Mouse (Mus musculus): ENCODE results near the gene Sfxn4.

DNA sequence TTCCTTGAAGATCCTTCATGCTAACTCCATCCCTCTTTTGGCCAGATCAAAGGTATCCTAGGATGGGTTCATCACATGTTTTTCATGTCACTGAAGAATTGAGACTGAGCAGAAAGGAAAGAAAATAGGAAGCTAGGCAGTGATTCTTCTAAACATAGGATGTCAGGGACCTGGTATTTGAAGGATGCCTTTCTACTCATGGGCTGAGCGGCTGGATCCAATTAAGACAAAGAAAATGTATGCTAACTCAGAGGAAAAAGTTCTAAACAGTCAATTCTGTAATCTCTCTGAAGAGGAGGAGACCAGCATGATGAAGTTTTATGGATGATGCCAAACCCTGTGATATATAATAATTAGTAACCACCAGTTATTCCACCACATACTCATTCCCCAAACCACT, 41.9 kb upstream of the Sfxn4 start:
- TF ChIP-seq TCF12 (IDR thresholded peaks at IDR 0.05; ENCODE audit: insufficient read depth, poor library complexity, severe bottlenecking) (no peak), POLR2A (IDR thresholded peaks at IDR 0.05; ENCODE audit: insufficient read length, low read depth) (no peak), POLR2AphosphoS2 (IDR thresholded peaks at IDR 0.05; ENCODE audit: insufficient read length, low read depth) (no peak), USF1 (IDR thresholded peaks at IDR 0.05; ENCODE audit: low read depth) (no peak), MYOG (IDR thresholded peaks at IDR 0.05; ENCODE audit: control insufficient read depth in 1 of 3, insufficient read depth in 1 of 3, insufficient read length in 2 of 3, low read depth in 2 of 3) (no peak), MYOD1 (IDR thresholded peaks at IDR 0.05; ENCODE audit: control insufficient read depth in 1 of 3, insufficient read length in 2 of 3, low read depth in 2 of 3) (no peak), REST (IDR thresholded peaks at IDR 0.05; ENCODE audit: insufficient read depth, insufficient read length) (no peak), E2F4 (IDR thresholded peaks at IDR 0.05; ENCODE audit: insufficient read depth) (no peak), SRF (IDR thresholded peaks at IDR 0.05; ENCODE audit: control insufficient read depth, insufficient read length, low read depth) (no peak), MAX (IDR thresholded peaks at IDR 0.05; ENCODE audit: low read depth) (no peak)
